Comparison of ENCODE assay signal across 9 mouse cellular contexts in the genomic region with DNA sequence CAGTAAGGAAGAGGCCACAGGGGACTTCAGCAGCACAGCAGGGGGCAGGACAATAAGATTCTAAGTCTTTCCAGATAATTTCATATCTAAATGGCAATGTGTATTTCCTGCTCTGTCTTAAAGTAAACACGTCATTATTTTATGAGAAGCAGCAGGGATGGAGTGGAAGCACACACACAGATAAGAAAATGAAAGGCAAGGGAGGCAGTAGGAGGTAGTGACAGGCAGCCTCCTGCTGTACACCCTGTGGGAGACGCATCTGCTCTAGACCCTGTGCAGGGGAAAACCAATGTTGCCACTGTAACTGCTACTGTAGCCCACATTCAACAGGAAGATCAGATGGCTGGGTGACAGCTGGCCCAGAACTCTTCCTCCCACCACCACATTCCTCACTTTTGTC.
DNase-seq lines count a peak whose midpoint lies in the region; ATAC-seq lines count a peak whose summit lies in the region.
"Had no signal": no experiment of that assay in that cellular context is flagged by ENCODE, and none has a peak within 500 bp of the region (broad histone marks: within the 10 kb centered on the region; RNA-seq: fewer than 3 reads in every experiment).

No protein-coding gene starts in this region.

- no peak for DNase-seq in heart, postnatal 14 days
- peak; percentile 54 for DNase-seq in 416B (ENCODE audit: low read depth)
- DNase-seq in urinary bladder, postnatal 4 days (ENCODE audit: low spot score in 2 of 2): no peak
- no peak for DNase-seq in retina, embryonic 14.5 days (ENCODE audit: low spot score)
- DNase-seq in natural killer cell, adult 2 months (ENCODE audit: low spot score in 2 of 2): no peak

- peaks cover 65% of the 10 kb centered on the region for H3K4me1 ChIP-seq in heart, embryonic 13.5 days
- H3K4me1 ChIP-seq in liver, embryonic 15.5 days (replicated peaks): peaks cover 89% of the 10 kb centered on the region

- WGBS in heart, embryonic 13.5 days: 27% methylated on average over 2 of the region's 2 CpGs
- WGBS in liver, embryonic 15.5 days (ENCODE audit: insufficient replicate concordance): 11% methylated on average over 2 of the region's 2 CpGs

- no peak overlapping the region for H3K9ac ChIP-seq in heart, embryonic 13.5 days
- H3K9ac ChIP-seq in liver, embryonic 15.5 days: no peak overlapping the region
- H3K9ac ChIP-seq: embryonic facial prominence, embryonic 13.5 days had no signal

- no peak overlapping the region for H3K4me2 ChIP-seq in heart, embryonic 13.5 days
- H3K4me2 ChIP-seq in liver, embryonic 15.5 days: peak overlapping the region; percentile 11; the same call in 1 of the 2 replicates
- H3K4me2 ChIP-seq: embryonic facial prominence, embryonic 13.5 days had no signal

- intact Hi-C loops in heart, postnatal 14 days (cut with DNase I): no loop called here

- H3K4me3 ChIP-seq in heart, embryonic 13.5 days: no peak overlapping the region
- H3K4me3 ChIP-seq in liver, embryonic 15.5 days (replicated peaks): no peak overlapping the region
- H3K4me3 ChIP-seq: embryonic facial prominence, embryonic 13.5 days had no signal

- ATAC-seq in heart, embryonic 13.5 days (ENCODE audit: extremely low read depth, insufficient number of reproducible peaks, low FRiP score, low TSS enrichment): no peak
- ATAC-seq in activated CD4-positive, CD25-positive, alpha-beta regulatory T cell, adult 4 months: peak; percentile 69
- ATAC-seq in liver, embryonic 15.5 days (ENCODE audit: insufficient read depth): peak; percentile 46

- no peaks in the 10 kb centered on the region for H3K27me3 ChIP-seq in heart, embryonic 13.5 days (replicated peaks)
- H3K27me3 ChIP-seq in liver, embryonic 15.5 days: no peaks in the 10 kb centered on the region

- peak overlapping the region; percentile 29; the same call in 1 of the 2 replicates for H3K27ac ChIP-seq in heart, embryonic 13.5 days (replicated peaks)
- peak overlapping the region; percentile 72 for H3K27ac ChIP-seq in liver, embryonic 15.5 days (replicated peaks)
- H3K27ac ChIP-seq: embryonic facial prominence, embryonic 13.5 days had no signal

- no peaks in the 10 kb centered on the region for H3K36me3 ChIP-seq in heart, embryonic 13.5 days
- no peaks in the 10 kb centered on the region; the same call in 1 of the 2 replicates for H3K36me3 ChIP-seq in liver, embryonic 15.5 days (replicated peaks)
- H3K36me3 ChIP-seq: embryonic facial prominence, embryonic 13.5 days had no signal

- no peaks in the 10 kb centered on the region for H3K9me3 ChIP-seq in heart, embryonic 13.5 days
- no peaks in the 10 kb centered on the region for H3K9me3 ChIP-seq in liver, embryonic 15.5 days (replicated peaks)
- H3K9me3 ChIP-seq: embryonic facial prominence, embryonic 13.5 days had no signal
